Mouse (Mus musculus): ENCODE measurements around the gene Insm1. TPM values are rescaled to one million over a fixed set of nuclear protein-coding genes. Genes with fewer than 3 reads are reported as not detected.

Insm1 gene
- 1.4 and 1.7 TPM in 2 replicates for polyA plus RNA-seq (2015; fragmentation: Nextera tagmentation; extraction: Ambion mirVana)

- Histone ChIP-seq H3K27ac (replicated peaks) (no peak within 1 kb of the TSS), H3K36me3 (no peaks in the 10 kb centered on the region), H3K9me3 (replicated peaks) (no peaks in the 10 kb centered on the region), H3K4me1 (peaks cover 40% of the 10 kb centered on the region), H3K27me3 (peaks cover 88% of the 10 kb centered on the region), H3K9ac (peak within 1 kb of the TSS; percentile 6; the same call in 1 of the 2 replicates), H3K4me2 (replicated peaks) (peak within 1 kb of the TSS; percentile 99), H3K4me3 (replicated peaks) (peak within 1 kb of the TSS; percentile 52)
- peak; percentile 66 for ATAC-seq (ENCODE audit: insufficient number of reproducible peaks, low FRiP score, low TSS enrichment, low read depth)
- WGBS, result under 1% methylated on average over 80 of the region's 86 CpGs
These were observed at the start of gene Insm1 for GRCm38 (mm10) chr2:146221076-146221928. Gene Insm1 (plus strand): TSS chr2:146221921.

GRCm38 (mm10) chr2:146172106-146172505 is 49.6 kb upstream of the Insm1 start:
- no peaks in the 10 kb centered on the region for H3K4me1 ChIP-seq
- H3K27me3 ChIP-seq, result no peaks in the 10 kb centered on the region
- no peak overlapping the region for H3K9ac ChIP-seq
- H3K4me2 ChIP-seq (replicated peaks), result no peak overlapping the region
- ATAC-seq (ENCODE audit: insufficient number of reproducible peaks, low FRiP score, low TSS enrichment, low read depth), result no peak
- WGBS, result 30% methylated on average over 4 of the region's 4 CpGs
- H3K9me3 ChIP-seq (replicated peaks), result no peaks in the 10 kb centered on the region
- no peaks in the 10 kb centered on the region for H3K36me3 ChIP-seq
- no peak overlapping the region for H3K4me3 ChIP-seq (replicated peaks)
- H3K27ac ChIP-seq (replicated peaks), result no peak overlapping the region

- no peaks in the 10 kb centered on the region for H3K4me1 ChIP-seq
- 74% methylated on average over 7 of the region's 7 CpGs for WGBS
- H3K4me2 ChIP-seq (replicated peaks), result no peak overlapping the region
- H3K27me3 ChIP-seq, result no peaks in the 10 kb centered on the region
- H3K27ac ChIP-seq (replicated peaks), result no peak overlapping the region
- H3K9me3 ChIP-seq (replicated peaks), result no peaks in the 10 kb centered on the region
- no peak overlapping the region for H3K9ac ChIP-seq
- ATAC-seq (ENCODE audit: insufficient number of reproducible peaks, low FRiP score, low TSS enrichment, low read depth), result no peak
- H3K4me3 ChIP-seq (replicated peaks), result no peak overlapping the region
- no peaks in the 10 kb centered on the region for H3K36me3 ChIP-seq
These were observed 47.5 kb upstream of the Insm1 start for GRCm38 (mm10) chr2:146174173-146174572.

GRCm38 (mm10) chr2:146178718-146179117 is 43.0 kb upstream of the Insm1 start:
- no peak overlapping the region for H3K4me3 ChIP-seq (replicated peaks)
- H3K27ac ChIP-seq (replicated peaks), result no peak overlapping the region
- no peaks in the 10 kb centered on the region for H3K27me3 ChIP-seq
- no peaks in the 10 kb centered on the region for H3K36me3 ChIP-seq
- H3K4me2 ChIP-seq (replicated peaks), result no peak overlapping the region
- no peak for ATAC-seq (ENCODE audit: insufficient number of reproducible peaks, low FRiP score, low TSS enrichment, low read depth)
- no peaks in the 10 kb centered on the region for H3K9me3 ChIP-seq (replicated peaks)
- WGBS, result 66% methylated on average over 1 of the region's 1 CpGs
- no peak overlapping the region for H3K9ac ChIP-seq
- no peaks in the 10 kb centered on the region for H3K4me1 ChIP-seq

GRCm38 (mm10) chr2:146183830-146184793 is 37.6 kb upstream of the Insm1 start:
- Histone ChIP-seq H3K4me2 (replicated peaks) (no peak overlapping the region), H3K4me3 (replicated peaks) (no peak overlapping the region), H3K27ac (replicated peaks) (no peak overlapping the region), H3K36me3 (no peaks in the 10 kb centered on the region), H3K4me1 (no peaks in the 10 kb centered on the region), H3K9me3 (replicated peaks) (no peaks in the 10 kb centered on the region), H3K9ac (no peak overlapping the region), H3K27me3 (no peaks in the 10 kb centered on the region)
- WGBS, result 73% methylated on average over 24 of the region's 24 CpGs
- no peak for ATAC-seq (ENCODE audit: insufficient number of reproducible peaks, low FRiP score, low TSS enrichment, low read depth)

GRCm38 (mm10) chr2:146196126-146196525 is 25.6 kb upstream of the Insm1 start:
- WGBS, result 91% methylated on average over 11 of the region's 11 CpGs
- Histone ChIP-seq H3K27me3 (no peaks in the 10 kb centered on the region), H3K27ac (replicated peaks) (no peak overlapping the region), H3K4me3 (replicated peaks) (no peak overlapping the region), H3K9ac (no peak overlapping the region), H3K36me3 (no peaks in the 10 kb centered on the region), H3K9me3 (replicated peaks) (no peaks in the 10 kb centered on the region), H3K4me1 (no peaks in the 10 kb centered on the region), H3K4me2 (replicated peaks) (no peak overlapping the region)
- ATAC-seq (ENCODE audit: insufficient number of reproducible peaks, low FRiP score, low TSS enrichment, low read depth), result no peak

- Histone ChIP-seq H3K4me3 (replicated peaks) (no peak overlapping the region), H3K4me1 (no peaks in the 10 kb centered on the region), H3K27me3 (no peaks in the 10 kb centered on the region), H3K9me3 (replicated peaks) (no peaks in the 10 kb centered on the region), H3K36me3 (no peaks in the 10 kb centered on the region), H3K4me2 (replicated peaks) (no peak overlapping the region), H3K9ac (no peak overlapping the region), H3K27ac (replicated peaks) (no peak overlapping the region)
- no peak for ATAC-seq (ENCODE audit: insufficient number of reproducible peaks, low FRiP score, low TSS enrichment, low read depth)
- 60% methylated on average over 7 of the region's 7 CpGs for WGBS
These were observed 23.8 kb upstream of the Insm1 start for GRCm38 (mm10) chr2:146197947-146198346.

DNA sequence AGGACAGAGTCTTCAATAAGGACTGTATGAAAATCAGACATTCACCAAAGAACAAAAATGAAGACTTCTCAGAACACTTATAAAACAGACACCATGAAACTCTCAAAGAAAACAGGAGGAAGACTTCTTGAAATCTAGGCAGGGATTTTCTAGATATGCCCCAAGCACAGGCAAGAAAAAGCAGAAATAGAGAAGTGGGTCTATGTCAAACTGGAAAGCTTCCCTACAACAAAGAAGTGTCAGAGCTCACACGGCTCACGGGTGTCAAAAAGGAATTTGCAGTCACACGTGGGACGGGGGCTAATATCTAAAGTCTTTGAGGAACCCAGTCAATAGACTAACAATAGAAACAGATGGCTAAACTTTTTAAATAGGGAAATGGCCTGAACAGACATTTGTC is 10.8 kb upstream of the Insm1 start:
- H3K27ac ChIP-seq (replicated peaks), result no peak overlapping the region
- no peak overlapping the region for H3K4me2 ChIP-seq (replicated peaks)
- peaks cover 20% of the 10 kb centered on the region for H3K27me3 ChIP-seq
- no peaks in the 10 kb centered on the region for H3K36me3 ChIP-seq
- no peak overlapping the region for H3K4me3 ChIP-seq (replicated peaks)
- H3K9ac ChIP-seq, result no peak overlapping the region
- ATAC-seq (ENCODE audit: insufficient number of reproducible peaks, low FRiP score, low TSS enrichment, low read depth), result no peak
- H3K4me1 ChIP-seq, result no peaks in the 10 kb centered on the region
- WGBS, result 56% methylated on average over 4 of the region's 4 CpGs
- H3K9me3 ChIP-seq (replicated peaks), result no peaks in the 10 kb centered on the region

DNA sequence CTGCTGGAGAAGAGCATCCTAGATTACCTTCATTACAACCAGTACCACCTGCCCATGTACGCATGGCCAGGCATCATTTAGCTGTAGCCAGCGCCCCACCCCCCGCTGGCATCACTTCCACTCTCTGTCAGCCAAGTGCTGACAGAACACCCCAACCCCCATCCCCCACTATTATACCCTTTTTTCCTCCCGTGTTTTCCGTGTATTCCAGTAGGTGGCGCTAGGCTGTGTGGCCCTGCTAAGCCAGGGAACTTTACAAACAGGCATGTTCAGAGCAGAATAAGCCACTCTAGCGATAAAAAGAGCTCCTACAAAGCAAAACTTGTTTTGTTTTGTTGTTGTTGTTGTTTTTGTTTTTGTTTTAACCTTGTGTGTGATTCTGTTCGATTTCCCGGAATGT is 7.0 kb upstream of the Insm1 start:
- Histone ChIP-seq H3K4me2 (replicated peaks) (no peak overlapping the region), H3K9ac (no peak overlapping the region), H3K4me3 (replicated peaks) (no peak overlapping the region), H3K27ac (replicated peaks) (no peak overlapping the region), H3K36me3 (no peaks in the 10 kb centered on the region), H3K9me3 (replicated peaks) (no peaks in the 10 kb centered on the region), H3K4me1 (peaks cover 9% of the 10 kb centered on the region), H3K27me3 (peaks cover 51% of the 10 kb centered on the region)
- ATAC-seq (ENCODE audit: insufficient number of reproducible peaks, low FRiP score, low TSS enrichment, low read depth), result no peak
- WGBS, result 3% methylated on average over 9 of the region's 9 CpGs

DNA sequence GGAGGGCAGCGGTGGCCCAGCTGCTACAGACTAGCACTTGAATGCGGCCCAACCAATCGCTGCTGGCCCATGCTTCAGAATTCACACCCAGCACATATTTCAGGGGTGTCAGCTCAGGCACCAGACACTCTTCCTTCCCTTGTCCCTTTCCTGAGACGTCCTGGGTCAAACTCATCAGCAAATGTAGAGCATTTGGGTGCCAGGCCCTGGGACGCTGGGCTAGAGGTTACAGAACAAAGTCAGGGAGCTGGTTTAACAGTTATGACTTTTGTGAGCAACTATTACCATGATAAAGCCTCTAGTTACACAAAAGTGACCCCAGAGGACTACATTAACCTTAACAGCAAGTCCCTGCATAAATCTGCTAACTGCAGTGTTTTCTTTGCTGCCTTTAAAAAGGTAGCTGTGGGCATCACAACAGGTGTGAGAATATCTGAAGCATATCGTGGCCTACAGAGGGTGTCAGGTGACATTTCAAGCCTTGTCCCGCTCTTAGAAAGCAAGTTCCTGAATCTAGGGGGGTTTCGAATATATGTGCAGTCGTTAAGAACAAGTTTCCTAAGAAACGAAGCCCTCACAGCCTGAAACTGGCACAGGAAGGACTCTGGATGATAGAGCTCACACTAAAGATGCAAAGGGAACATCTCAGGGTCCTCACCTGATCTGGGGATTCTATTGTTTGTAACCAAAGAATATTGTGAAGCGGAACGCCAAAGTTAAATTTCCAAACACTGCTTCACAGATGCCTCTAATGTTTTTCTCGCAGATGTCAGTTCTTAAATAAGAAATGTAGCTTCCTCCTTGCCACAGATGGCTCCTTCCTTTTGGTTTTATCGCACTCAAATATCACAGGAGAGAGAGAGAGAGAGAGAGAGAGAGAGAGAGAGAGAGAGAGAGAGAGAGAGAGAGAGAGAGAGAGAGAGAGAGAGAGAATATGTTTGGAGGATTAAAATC is 5.3 kb upstream of the Insm1 start:
- Histone ChIP-seq H3K9me3 (replicated peaks) (no peaks in the 10 kb centered on the region), H3K4me1 (peaks cover 17% of the 10 kb centered on the region), H3K36me3 (no peaks in the 10 kb centered on the region), H3K4me3 (replicated peaks) (no peak overlapping the region), H3K9ac (no peak overlapping the region), H3K27ac (replicated peaks) (no peak overlapping the region), H3K4me2 (replicated peaks) (no peak overlapping the region), H3K27me3 (peaks cover 65% of the 10 kb centered on the region)
- ATAC-seq (ENCODE audit: insufficient number of reproducible peaks, low FRiP score, low TSS enrichment, low read depth), result no peak
- WGBS, result 24% methylated on average over 14 of the region's 14 CpGs

Data from embryonic facial prominence, embryonic 15.5 days (tissue).